Mouse (Mus musculus) ovary, adult 18-20 months (tissue): ENCODE results near the gene Slain2.

ENCODE experiments used
- DNase-seq: peaks from one replicate; pipeline ENCODE4 v3.0.0; 2022; ENCODE audit warnings: low spot score, mixed read lengths

The Slain2 gene

GRCm38 (mm10) chr5:72913648-72914557 lies at the start of gene Slain2:
Slain2 (plus strand) TSS chr5:72914304.
- DNase-seq: peak; percentile 96

DNA sequence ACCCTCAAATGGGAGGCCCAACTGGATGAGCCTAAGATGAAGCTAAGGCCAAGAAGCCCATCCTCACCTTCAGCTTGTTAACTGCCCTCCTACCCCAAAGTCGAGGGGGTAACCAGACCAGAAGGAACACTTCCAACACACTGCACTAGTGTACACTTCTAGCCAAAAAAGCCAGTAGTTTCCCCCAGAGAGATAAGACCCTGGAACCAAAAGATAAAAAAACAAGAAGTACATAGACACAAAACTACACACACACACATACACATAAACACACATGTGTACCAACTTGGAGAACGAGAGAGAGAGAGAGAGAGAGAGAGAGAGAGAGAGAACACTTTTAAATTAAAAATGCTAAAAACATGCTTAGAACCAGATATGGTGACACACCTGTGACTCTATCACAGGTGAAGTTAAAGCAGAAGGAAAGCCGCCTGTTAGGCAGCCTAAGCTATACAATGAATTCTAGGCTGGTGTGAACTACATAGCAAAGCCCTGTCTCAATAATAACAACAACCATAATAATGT lies 49.4 kb upstream of the Slain2 start:
- DNase-seq: no peak

- DNase-seq: no peak
These were observed 47.7 kb upstream of the Slain2 start for GRCm38 (mm10) chr5:72866260-72866905.

DNA sequence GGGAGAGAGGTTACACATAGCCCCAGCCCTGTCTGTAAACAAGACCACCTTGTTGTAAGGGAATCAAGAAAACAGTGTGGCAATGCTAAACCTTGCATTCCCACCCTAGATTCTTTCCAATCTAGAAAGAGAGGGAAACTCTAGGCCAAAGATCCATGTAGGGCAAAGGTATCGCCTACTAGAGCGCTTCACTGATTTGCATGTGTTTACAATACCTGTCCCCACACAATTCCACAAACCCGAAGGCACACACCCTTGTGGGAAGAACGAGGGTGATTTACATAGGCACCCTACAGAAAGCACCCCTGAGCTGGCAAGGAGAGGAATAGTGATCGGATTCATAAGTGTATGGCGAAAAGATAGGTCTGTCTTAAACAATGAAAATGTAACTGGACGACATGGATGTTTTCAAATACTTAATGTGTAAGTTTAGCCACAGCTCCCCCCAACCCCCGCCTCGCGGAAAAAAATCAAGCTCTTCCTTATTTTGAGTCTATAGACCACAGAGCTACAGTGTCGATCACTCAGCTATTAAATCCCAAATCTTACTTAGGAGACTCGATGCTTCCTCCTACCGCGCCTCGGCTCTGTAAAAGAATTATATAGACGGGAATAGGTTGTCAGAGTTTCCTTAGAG lies 47.0 kb upstream of the Slain2 start:
- no peak for DNase-seq

- DNase-seq: peak; percentile 86
These were observed 45.8 kb upstream of the Slain2 start, which contains the start of gene Tec for GRCm38 (mm10) chr5:72868091-72868875. Tec (minus strand) TSS chr5:72868483.

DNA sequence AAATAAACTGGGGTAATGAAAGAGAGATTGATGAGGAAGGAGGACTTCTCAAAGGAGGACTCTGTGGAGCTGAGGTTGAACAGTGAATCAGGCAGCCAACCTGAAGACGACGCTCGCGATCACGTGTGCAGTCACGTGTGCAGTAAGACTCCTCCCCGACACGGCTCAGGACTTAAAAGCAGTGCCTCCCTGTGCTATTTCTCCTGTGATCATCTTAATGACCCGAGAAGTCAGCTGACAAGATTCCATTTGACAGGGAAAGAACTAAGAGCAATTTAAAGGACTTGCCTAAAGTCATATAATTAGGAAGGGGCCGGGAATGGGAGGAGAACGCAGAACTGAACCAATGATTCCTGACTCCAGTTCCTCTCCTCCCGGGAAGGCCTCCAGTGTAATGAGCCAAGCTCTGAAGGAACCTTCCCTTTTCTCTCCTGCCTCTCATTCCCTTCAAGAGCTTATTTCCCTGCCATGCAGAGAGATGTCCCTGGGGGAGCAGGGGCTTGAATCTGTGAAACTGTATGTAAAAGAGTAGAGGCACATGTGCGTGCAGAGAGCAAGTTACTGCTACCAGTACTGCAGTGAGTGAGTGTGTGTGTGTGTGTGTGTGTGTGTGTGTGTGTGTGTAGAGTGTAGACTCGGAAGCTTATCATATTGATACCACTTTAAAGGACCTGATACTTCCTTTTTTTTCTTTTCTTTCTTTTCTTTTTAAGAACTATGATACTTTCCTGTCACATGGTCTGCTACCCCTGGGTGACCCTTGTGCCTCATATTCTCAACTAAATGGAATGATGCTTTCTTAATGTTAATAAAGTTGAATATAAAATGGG lies 44.1 kb upstream of the Slain2 start:
- DNase-seq: no peak

DNA sequence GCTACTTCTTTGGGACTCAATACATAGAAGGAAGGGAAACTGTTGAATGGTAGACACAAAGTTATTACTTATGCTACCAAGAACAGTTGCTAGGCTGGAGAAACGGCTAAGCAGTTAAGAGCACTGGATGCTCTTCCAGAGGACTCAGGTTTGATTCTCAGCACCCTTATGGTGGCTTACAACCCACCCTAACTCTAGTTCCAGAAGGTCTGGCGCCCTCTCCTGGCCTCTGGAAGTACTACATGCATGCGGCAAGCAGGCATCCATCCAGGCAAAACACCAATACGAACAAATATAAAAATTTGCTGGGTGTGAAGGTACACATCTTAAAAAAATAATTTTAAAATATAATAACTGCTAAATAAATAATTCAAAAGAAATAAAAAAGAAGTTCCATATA lies 43.0 kb upstream of the Slain2 start:
- DNase-seq: no peak

GRCm38 (mm10) chr5:72879736-72880135 lies 34.4 kb upstream of the Slain2 start:
- DNase-seq: no peak

DNA sequence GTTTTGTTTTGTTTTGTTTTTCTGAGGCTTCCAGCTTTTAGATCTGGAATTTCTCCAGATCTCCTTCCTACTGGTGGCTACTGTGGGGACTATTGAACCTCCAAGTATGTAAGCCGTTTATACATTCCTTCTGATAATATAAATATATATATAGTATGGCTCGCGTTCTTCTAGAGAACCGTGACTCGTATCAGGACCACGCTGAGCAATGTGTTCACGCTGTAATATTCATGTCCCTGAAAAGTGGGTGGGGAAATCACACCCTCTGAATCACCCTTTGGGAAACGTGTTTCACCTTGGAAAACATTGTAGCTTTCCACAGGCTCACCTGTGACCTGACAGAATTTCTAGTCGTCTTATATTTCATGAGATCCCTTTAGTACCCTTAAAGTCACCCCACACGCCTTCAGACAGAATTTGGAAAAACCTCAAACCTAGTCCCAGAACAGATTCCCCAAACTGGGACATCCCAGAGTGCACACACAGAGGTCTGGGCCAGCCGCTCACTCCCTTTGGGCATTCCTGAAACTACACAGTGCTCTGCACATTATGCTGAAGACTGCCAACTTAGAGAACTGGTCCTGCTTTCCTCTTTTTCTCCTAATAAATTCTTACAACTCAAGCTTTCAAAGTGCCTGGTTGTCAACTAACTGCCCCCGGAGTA lies 32.2 kb upstream of the Slain2 start:
- DNase-seq: no peak

- DNase-seq: no peak
These were observed 31.7 kb upstream of the Slain2 start for GRCm38 (mm10) chr5:72882412-72882765.

GRCm38 (mm10) chr5:72883706-72884105 lies 30.4 kb upstream of the Slain2 start:
- no peak for DNase-seq

GRCm38 (mm10) chr5:72886458-72887222 lies 27.5 kb upstream of the Slain2 start:
- DNase-seq: no peak

- DNase-seq: no peak
These were observed 25.8 kb upstream of the Slain2 start for GRCm38 (mm10) chr5:72888260-72888659.

DNA sequence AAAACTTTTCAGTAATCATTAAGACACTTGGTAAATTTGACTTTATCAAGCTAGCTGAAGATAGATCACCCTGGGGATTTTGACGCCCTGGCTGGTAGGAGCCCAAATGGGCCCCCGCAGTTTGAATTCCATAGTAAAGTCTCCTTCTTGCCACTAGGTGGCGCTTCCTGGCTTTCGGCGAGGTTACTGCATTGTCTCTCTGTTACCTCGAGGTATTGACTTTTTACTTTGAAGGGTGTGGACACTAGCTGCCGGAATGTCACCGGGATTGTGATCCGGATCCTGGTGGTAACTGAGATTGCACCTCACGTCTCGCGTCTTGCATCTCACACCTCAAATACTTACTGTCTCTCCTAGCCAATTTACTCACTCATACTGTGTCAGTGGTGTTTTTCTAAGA lies 22.6 kb upstream of the Slain2 start:
- DNase-seq: no peak

DNA sequence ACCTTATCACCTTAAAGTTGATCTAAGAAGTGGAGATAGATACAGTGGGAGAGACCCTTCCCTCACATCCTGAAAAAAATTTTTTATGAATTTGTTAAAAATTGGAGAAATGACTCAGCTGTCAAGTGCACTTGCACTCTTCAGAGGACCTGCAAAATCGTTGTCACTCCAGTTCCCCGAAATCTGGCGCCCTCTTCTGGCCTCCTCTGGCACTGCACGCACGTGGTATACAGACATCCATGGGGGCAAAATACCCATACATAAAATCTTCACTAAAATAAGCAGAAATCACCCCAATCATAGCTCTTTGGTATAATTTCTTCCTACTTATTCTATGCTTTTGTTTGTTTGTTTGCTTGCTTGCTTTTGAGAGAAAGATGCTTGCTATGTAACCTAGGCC lies 20.1 kb upstream of the Slain2 start:
- DNase-seq: no peak

GRCm38 (mm10) chr5:72895261-72895660 lies 18.8 kb upstream of the Slain2 start:
- no peak for DNase-seq

- DNase-seq: peak; percentile 8
These were observed 17.4 kb upstream of the Slain2 start for GRCm38 (mm10) chr5:72896478-72897279.

- DNase-seq: no peak
These were observed 16.1 kb upstream of the Slain2 start for GRCm38 (mm10) chr5:72897998-72898397.

- DNase-seq: no peak
These were observed 14.8 kb upstream of the Slain2 start for GRCm38 (mm10) chr5:72899255-72899654.
